Mouse (Mus musculus): Measurements from ENCODE around the gene Slc36a4.
A peak's percentile ranks its signal among the peaks of the same experiment; 100 is the strongest.

Gene Slc36a4

GRCm38 (mm10) chr9:15709599-15710381 is at the start of gene Slc36a4:
Slc36a4 (plus strand) TSS chr9:15709738.
- peak; percentile 57 for DNase-seq (ENCODE audit: low spot score)

- DNase-seq (ENCODE audit: low spot score), result no peak
Measured at GRCm38 (mm10) chr9:15664606-15665005, 44.9 kb upstream of the Slc36a4 start.

- DNase-seq (ENCODE audit: low spot score), result no peak
Measured at GRCm38 (mm10) chr9:15669452-15669851, 40.1 kb upstream of the Slc36a4 start.

GRCm38 (mm10) chr9:15670002-15670527 is 39.5 kb upstream of the Slc36a4 start:
- no peak for DNase-seq (ENCODE audit: low spot score)

GRCm38 (mm10) chr9:15672251-15672650 is 37.3 kb upstream of the Slc36a4 start:
- DNase-seq (ENCODE audit: low spot score), result no peak

GRCm38 (mm10) chr9:15681855-15682466 is 27.6 kb upstream of the Slc36a4 start:
- peak; percentile 65 for DNase-seq (ENCODE audit: low spot score)

GRCm38 (mm10) chr9:15685215-15685614 is 24.3 kb upstream of the Slc36a4 start:
- DNase-seq (ENCODE audit: low spot score), result peak; percentile 71

GRCm38 (mm10) chr9:15687358-15687757 is 22.2 kb upstream of the Slc36a4 start:
- no peak for DNase-seq (ENCODE audit: low spot score)

- DNase-seq (ENCODE audit: low spot score), result no peak
Measured at GRCm38 (mm10) chr9:15693847-15694246, 15.7 kb upstream of the Slc36a4 start.

- DNase-seq (ENCODE audit: low spot score), result no peak
Measured at GRCm38 (mm10) chr9:15694989-15695388, 14.5 kb upstream of the Slc36a4 start.

GRCm38 (mm10) chr9:15705706-15706105 is 3.8 kb upstream of the Slc36a4 start:
- no peak for DNase-seq (ENCODE audit: low spot score)

- no peak for DNase-seq (ENCODE audit: low spot score)
Measured at GRCm38 (mm10) chr9:15708979-15709598, 449 bp upstream of the Slc36a4 start.

- DNase-seq (ENCODE audit: low spot score), result no peak
Measured at GRCm38 (mm10) chr9:15710821-15711565, 1.5 kb downstream of the Slc36a4 start.

- DNase-seq (ENCODE audit: low spot score), result no peak
Measured at GRCm38 (mm10) chr9:15711676-15712075, 2.1 kb downstream of the Slc36a4 start.

- no peak for DNase-seq (ENCODE audit: low spot score)
Measured at GRCm38 (mm10) chr9:15714792-15715191, 5.3 kb downstream of the Slc36a4 start.

- no peak for DNase-seq (ENCODE audit: low spot score)
Measured at GRCm38 (mm10) chr9:15715193-15715989, 5.9 kb downstream of the Slc36a4 start.

GRCm38 (mm10) chr9:15717363-15717762 is 7.8 kb downstream of the Slc36a4 start:
- DNase-seq (ENCODE audit: low spot score), result no peak

- DNase-seq (ENCODE audit: low spot score), result no peak
Measured at GRCm38 (mm10) chr9:15718295-15718694, 8.8 kb downstream of the Slc36a4 start.

GRCm38 (mm10) chr9:15719594-15719993 is 10.1 kb downstream of the Slc36a4 start:
- no peak for DNase-seq (ENCODE audit: low spot score)

- no peak for DNase-seq (ENCODE audit: low spot score)
Measured at GRCm38 (mm10) chr9:15720556-15720955, 11.0 kb downstream of the Slc36a4 start.

GRCm38 (mm10) chr9:15721226-15721833 is 11.8 kb downstream of the Slc36a4 start:
- DNase-seq (ENCODE audit: low spot score), result no peak
